Mouse (Mus musculus) embryonic facial prominence, embryonic 13.5 days (tissue): ENCODE results near the gene Nle1. TPM values are rescaled to one million over a fixed set of nuclear protein-coding genes. Genes with fewer than 3 reads are reported as not detected.
"Not testable (repeated sequence)": the region's sequence is repeated elsewhere in the genome, so short reads cannot be mapped to it uniquely, and the experiment has no call there.

Source experiments
- ATAC-seq: fragments of 200-750 bp; cut with Nextera tagmentation; 2 replicates; pipeline ENCODE4 v1.8.0; 2017; ENCODE audit warnings: low read depth; ENCODE audit not compliant: insufficient number of reproducible peaks, insufficient read depth, low FRiP score, low TSS enrichment
- H3K27ac ChIP-seq: fragments of 300-500 bp; sonication (generic); 2 replicates; pipeline ENCODE4 v1.5.1; 2015; ENCODE audit warnings: moderate library complexity, mild to moderate bottlenecking, inconsistent platforms
- H3K27me3 ChIP-seq: fragments of 300-500 bp; sonication (generic); 2 replicates; pipeline ENCODE4 v1.6.1; 2015; ENCODE audit warnings: mild to moderate bottlenecking, inconsistent platforms
- H3K36me3 ChIP-seq: fragments of 300-500 bp; sonication (generic); 2 replicates; pipeline ENCODE4 v1.6.1; 2015; ENCODE audit warnings: mild to moderate bottlenecking, inconsistent platforms
- H3K4me1 ChIP-seq: fragments of 300-500 bp; sonication (generic); 2 replicates; pipeline ENCODE4 v1.6.1; 2015; ENCODE audit warnings: inconsistent platforms
- H3K4me2 ChIP-seq: fragments of 300-500 bp; sonication (generic); 2 replicates; pipeline ENCODE4 v1.6.1; 2015; ENCODE audit warnings: moderate library complexity, mild to moderate bottlenecking, inconsistent platforms
- H3K4me3 ChIP-seq: fragments of 300-500 bp; sonication (generic); 2 replicates; pipeline ENCODE4 v1.5.1; 2015; ENCODE audit warnings: mild to moderate bottlenecking, inconsistent platforms
- H3K9ac ChIP-seq: fragments of 300-500 bp; sonication (generic); 2 replicates; pipeline ENCODE4 v1.6.1; 2015; ENCODE audit warnings: mild to moderate bottlenecking, inconsistent platforms
- H3K9me3 ChIP-seq: fragments of 300-500 bp; sonication (generic); 2 replicates; pipeline ENCODE4 v1.6.1; 2016; ENCODE audit warnings: inconsistent platforms
- WGBS: fragments of 180-500 bp; shearing (Covaris S2); methylation state at CpG from one replicate; pipeline ENCODE4 v1.1.7; 2015; ENCODE audit warnings: mixed read lengths; 5-methylcytosine and 5-hydroxymethylcytosine counted together
- polyA plus RNA-seq: library from polyadenylated mRNA; unstranded; fragments of >200 nt; fragmentation: Nextera tagmentation; extraction: Ambion mirVana; gene quantifications from 2 replicates; pipeline ENCODE4 v1.2.1, GENCODE M21; 2015

The Nle1 gene
- polyA plus RNA-seq, 1 experiment from 2014 or later, result 36.1 TPM

DNA sequence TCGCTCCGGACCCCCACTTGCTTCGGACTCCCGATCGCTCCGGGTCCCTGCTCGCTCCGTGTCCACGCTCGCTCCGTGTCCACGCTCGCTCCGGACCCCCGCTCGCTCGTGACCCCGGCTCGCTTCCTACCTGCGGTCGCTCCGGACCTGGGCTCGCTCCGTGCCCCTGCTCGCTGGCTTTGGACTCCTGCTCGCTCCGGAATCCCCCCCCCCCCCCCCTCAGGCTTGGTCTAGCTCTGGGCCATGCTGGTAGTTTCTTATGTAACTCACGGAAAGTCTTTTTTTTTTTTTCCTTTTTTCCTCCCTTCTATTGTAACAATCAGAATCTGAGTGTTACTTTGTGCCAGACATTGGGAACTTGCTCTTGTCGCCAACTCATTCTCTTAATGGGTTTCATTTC lies 25.0 kb upstream of the Nle1 start:
- Histone ChIP-seq H3K4me2 (peak overlapping the region; percentile 78), H3K9ac (peak overlapping the region; percentile 58)
- 1% methylated on average over 29 of the region's 29 CpGs for WGBS

DNA sequence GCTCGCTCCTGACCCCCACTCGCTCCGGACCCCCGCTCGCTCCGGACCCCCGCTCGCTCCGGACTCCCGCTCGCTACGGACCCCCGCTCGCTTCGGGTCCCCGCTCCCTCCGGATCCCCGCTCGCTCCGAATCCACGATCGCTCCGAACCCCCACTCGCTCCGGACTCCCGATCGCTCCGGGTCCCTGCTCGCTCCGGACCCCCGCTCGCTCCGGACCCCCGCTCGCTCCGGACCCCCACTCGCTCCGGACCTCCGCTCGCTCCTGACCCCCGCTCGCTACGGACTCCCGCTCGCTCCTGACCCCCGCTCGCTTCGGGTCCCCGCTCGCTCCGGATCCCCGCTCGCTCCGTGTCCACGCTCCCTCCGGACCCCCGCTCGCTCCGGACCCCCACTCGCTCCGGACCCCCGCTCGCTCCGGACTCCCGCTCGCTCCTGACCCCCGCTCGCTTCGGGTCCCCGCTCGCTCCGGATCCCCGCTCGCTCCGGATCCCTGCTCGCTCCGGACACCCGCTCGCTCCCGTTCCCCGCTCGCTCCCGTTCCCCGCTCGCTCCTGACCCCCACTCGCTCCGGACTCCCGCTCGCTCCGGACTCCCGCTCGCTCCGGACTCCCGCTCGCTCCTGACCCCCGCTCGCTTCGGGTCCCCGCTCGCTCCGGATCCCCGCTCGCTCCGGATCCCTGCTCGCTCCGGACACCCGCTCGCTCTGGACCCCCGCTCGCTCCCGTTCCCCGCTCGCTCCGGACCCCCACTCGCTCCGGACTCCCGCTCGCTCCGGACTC lies 23.6 kb upstream of the Nle1 start:
- Histone ChIP-seq H3K4me2 (peak overlapping the region; percentile 78), H3K27me3 (peaks cover 89% of the 10 kb centered on the region), H3K4me3 (peak overlapping the region; percentile 46), H3K9ac (peak overlapping the region; percentile 60)
- not testable (repeated sequence) for H3K27ac ChIP-seq, ATAC-seq, H3K9me3 ChIP-seq, H3K36me3 ChIP-seq, H3K4me1 ChIP-seq
- WGBS, result under 1% methylated on average over 119 of the region's 119 CpGs

More for the DNA sequence above, 25.0 kb upstream of the Nle1 start:
- Histone ChIP-seq H3K4me3 (peak overlapping the region; percentile 46), H3K27ac (no peak overlapping the region), H3K36me3 (no peaks in the 10 kb centered on the region), H3K27me3 (peaks cover 92% of the 10 kb centered on the region), H3K9me3 (no peaks in the 10 kb centered on the region), H3K4me1 (peaks cover 9% of the 10 kb centered on the region)
- ATAC-seq, result no peak

DNA sequence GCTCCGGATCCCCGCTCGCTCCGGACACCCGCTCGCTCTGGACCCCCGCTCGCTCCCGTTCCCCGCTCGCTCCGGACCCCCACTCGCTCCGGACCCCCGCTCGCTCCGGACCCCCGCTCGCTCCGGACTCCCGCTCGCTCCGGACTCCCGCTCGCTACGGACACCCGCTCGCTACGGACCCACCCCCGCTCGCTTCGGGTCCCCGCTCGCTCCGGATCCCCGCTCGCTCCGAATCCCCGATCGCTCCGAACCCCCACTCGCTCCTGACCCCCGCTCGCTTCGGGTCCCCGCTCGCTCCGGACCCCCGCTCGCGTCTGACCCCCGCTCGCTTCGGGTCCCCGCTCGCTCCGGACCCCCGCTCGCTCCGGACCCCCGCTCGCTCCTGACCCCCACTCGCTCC lies 22.9 kb upstream of the Nle1 start:
- H3K9me3 ChIP-seq, H3K36me3 ChIP-seq, H3K27ac ChIP-seq, H3K4me1 ChIP-seq, ATAC-seq: not testable (repeated sequence)
- Histone ChIP-seq H3K9ac (peak overlapping the region; percentile 60), H3K4me2 (peak overlapping the region; percentile 78), H3K4me3 (peak overlapping the region; percentile 46), H3K27me3 (peaks cover 89% of the 10 kb centered on the region)
- WGBS, result 2% methylated on average over 55 of the region's 63 CpGs

DNA sequence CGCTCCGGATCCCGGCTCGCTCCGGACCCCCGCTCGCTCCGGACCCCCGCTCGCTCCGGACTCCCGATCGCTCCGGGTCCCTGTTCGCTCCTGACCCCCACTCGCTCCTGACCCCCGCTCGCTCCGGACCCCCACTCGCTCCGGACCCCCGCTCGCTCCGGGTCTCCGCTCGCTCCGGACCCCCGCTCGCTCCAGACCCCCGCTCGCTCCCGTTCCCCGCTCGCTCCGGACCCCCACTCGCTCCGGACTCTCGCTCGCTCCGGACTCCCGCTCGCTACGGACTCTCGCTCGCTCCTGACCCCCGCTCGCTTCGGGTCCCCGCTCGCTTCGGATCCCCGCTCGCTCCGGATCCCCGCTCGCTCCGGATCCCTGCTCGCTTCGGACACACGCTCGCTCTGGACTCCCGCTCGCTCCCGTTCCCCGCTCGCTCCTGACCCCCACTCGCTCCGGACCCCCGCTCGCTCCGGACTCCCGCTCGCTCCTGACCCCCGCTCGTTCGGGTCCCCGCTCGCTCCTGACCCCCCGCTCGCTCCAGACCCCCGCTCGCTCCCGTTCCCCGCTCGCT lies 22.3 kb upstream of the Nle1 start:
- Histone ChIP-seq H3K27me3 (peaks cover 89% of the 10 kb centered on the region), H3K9ac (0 out of 2 replicates have a peak overlapping the region, but pooled peaks have one; percentile 32), H3K4me2 (peak overlapping the region; percentile 78), H3K4me3 (peak overlapping the region; percentile 46)
- WGBS, result 2% methylated on average over 80 of the region's 85 CpGs
- not testable (repeated sequence) for H3K4me1 ChIP-seq, H3K36me3 ChIP-seq, ATAC-seq, H3K9me3 ChIP-seq, H3K27ac ChIP-seq

DNA sequence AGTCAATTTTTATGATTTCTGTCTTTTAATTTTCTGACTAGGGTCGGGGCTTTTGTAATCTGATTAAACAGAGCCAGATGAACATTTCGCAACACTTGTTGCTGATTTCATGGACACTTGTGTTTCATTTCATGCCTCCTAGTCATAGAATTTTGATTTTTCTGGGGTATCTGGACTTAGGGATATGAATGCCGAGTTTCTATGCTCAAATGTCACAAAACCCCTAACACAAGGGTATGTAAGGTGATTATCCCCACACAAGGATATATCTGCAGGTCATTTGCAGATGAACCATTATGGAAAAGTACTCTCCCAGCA lies 21.4 kb upstream of the Nle1 start:
- no peaks in the 10 kb centered on the region for H3K9me3 ChIP-seq
- no peak for ATAC-seq
- H3K27ac ChIP-seq, result no peak overlapping the region
- no peak overlapping the region for H3K9ac ChIP-seq
- no peaks in the 10 kb centered on the region for H3K36me3 ChIP-seq
- 26% methylated on average over 3 of the region's 3 CpGs for WGBS
- H3K4me1 ChIP-seq, result peaks cover 9% of the 10 kb centered on the region
- H3K27me3 ChIP-seq, result peaks cover 87% of the 10 kb centered on the region
- no peak overlapping the region for H3K4me3 ChIP-seq
- H3K4me2 ChIP-seq, result no peak overlapping the region

DNA sequence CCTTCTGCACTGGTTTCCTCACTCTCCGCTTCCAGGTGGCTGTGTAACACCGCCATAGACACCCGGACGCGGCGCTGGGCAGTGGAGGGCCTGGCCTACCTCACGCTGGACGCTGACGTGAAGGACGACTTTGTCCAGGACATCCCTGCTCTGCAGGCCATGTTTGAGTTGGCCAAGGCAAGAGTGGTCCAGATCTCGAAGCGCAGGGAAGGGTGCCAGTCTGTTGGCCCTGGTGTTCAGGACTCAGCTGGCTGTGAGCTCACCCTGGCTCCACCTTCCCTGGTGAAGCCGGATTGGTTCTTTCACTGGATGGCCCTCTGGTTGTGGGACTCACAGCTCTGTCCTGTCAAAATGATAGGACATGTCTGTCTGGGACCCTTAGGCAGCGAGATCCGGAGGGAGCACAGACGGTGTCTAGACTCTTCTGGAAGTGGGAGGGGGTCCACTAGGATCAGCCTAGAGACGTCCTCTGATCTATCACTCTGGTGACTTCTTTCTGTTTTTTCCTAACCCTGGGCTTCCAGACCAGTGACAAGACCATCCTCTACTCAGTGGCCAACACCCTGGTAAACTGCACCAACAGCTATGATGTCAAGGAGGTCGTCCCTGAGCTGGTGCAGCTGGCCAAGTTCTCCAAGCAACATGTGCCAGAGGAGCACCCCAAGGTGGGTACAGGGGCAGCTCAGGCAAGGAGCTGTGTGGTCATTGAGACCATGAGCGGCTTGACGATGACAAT lies 20.9 kb upstream of the Nle1 start:
- Histone ChIP-seq H3K27ac (no peak overlapping the region), H3K4me1 (peaks cover 9% of the 10 kb centered on the region), H3K36me3 (no peaks in the 10 kb centered on the region), H3K4me3 (no peak overlapping the region), H3K9me3 (no peaks in the 10 kb centered on the region), H3K27me3 (peaks cover 82% of the 10 kb centered on the region), H3K4me2 (no peak overlapping the region), H3K9ac (no peak overlapping the region)
- 29% methylated on average over 20 of the region's 20 CpGs for WGBS
- ATAC-seq, result no peak

DNA sequence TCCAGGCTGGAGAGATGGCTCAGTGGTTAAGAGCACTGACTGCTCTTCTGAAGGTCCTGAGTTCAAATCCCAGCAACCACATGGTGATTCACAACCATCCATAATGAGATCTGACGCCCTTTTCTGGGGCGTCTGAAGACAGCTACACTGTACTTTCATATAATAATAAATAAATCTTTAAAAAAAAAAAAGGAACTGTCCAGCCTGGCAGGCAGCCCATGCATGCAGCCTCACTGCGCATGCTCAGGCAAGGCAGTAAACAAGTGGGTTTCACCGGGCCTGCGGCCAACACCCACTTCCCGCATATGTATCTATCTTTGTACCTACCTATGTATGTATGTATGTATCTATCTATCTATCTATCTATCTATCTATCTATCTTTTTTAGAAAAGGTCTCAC lies 15.7 kb upstream of the Nle1 start:
- peaks cover 75% of the 10 kb centered on the region for H3K27me3 ChIP-seq
- not testable (repeated sequence) for H3K9me3 ChIP-seq, H3K36me3 ChIP-seq, H3K4me1 ChIP-seq, H3K4me3 ChIP-seq, H3K4me2 ChIP-seq, H3K27ac ChIP-seq, ATAC-seq, H3K9ac ChIP-seq
- 91% methylated on average over 6 of the region's 6 CpGs for WGBS

DNA sequence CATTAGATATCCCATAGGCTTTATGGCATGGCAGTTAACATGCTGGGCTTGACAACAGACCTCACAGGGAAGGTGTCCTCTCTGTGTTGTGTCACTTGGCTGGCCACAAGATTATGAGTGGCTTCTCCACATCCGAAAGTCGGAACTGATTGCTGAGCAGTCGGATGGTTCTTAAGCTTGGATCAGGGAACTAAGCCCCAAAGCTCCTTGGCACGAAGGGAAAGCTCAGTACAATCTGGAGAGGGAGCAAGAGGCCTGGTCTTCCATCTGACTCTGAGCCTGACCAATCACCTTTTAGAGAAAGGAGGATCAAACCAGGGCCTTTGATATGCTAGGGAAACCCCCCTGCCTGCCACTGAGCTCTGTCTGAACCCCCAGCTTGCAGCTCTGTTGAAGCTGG lies 13.5 kb upstream of the Nle1 start:
- no peak for ATAC-seq
- Histone ChIP-seq H3K4me3 (no peak overlapping the region), H3K36me3 (no peaks in the 10 kb centered on the region), H3K9me3 (no peaks in the 10 kb centered on the region), H3K4me1 (no peaks in the 10 kb centered on the region), H3K27ac (no peak overlapping the region), H3K4me2 (no peak overlapping the region), H3K9ac (no peak overlapping the region), H3K27me3 (peaks cover 60% of the 10 kb centered on the region)
- 76% methylated on average over 4 of the region's 4 CpGs for WGBS

DNA sequence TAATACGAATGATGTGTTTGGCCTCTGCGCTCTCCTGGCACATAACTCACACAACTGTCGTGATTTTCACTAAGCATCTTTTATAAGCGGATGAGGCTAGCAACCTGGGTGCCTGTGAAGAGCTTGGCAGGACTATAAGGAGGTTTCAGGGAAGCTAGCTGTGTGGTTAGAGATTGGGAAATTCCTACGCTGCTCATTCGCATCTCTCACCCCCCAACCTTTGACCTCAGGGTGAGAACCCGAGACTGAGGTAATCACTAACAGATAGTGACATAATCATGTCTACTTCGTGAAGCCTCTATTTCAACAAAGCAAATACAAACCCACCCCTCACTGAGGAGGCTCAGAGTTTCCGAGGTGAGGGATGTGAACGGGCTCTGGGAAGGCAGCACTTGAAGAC lies 12.6 kb upstream of the Nle1 start:
- no peaks in the 10 kb centered on the region for H3K9me3 ChIP-seq
- H3K27ac ChIP-seq, result no peak overlapping the region
- 44% methylated on average over 10 of the region's 10 CpGs for WGBS
- peaks cover 53% of the 10 kb centered on the region for H3K27me3 ChIP-seq
- H3K4me3 ChIP-seq, result no peak overlapping the region
- no peak overlapping the region for H3K9ac ChIP-seq
- no peaks in the 10 kb centered on the region for H3K36me3 ChIP-seq
- H3K4me1 ChIP-seq, result no peaks in the 10 kb centered on the region
- H3K4me2 ChIP-seq, result no peak overlapping the region
- ATAC-seq, result no peak

DNA sequence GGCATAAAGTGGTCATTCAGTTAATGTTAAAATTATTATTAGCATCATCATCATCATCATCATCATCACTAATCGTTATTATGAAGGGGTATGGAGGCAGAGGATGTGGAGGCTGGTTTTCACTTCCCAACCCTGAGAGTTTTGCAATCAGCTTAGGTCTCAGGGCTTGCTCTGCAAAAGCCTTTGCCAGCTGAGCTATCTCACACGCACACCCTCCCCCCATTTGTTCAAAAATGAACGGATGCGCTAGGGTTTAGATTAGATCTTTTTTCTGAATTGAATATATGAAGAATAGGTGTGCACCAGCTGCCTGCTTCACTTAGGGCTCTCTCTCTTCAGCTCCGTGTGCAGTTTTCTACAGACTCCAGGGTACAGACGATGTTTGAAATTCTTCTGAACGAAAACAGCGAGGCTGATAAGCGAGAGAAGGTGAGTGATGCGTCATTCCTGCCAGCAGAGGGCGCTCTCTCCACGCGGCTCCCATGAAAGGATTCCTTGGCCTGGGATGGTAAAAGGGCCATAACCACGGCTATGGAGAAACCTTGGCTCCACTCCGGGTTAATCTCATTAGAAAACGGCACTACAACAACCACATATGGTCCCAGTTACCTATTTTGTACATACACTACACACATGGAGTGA lies 6.6 kb upstream of the Nle1 start:
- peaks cover 22% of the 10 kb centered on the region for H3K27me3 ChIP-seq
- peak overlapping the region; percentile 12; the same call in 1 of the 2 replicates for H3K4me3 ChIP-seq
- H3K9me3 ChIP-seq, result no peaks in the 10 kb centered on the region
- peak overlapping the region; percentile 47 for H3K4me2 ChIP-seq
- H3K9ac ChIP-seq, result no peak overlapping the region
- peaks cover 6% of the 10 kb centered on the region; the same call in 1 of the 2 replicates for H3K4me1 ChIP-seq
- no peaks in the 10 kb centered on the region for H3K36me3 ChIP-seq
- 8% methylated on average over 16 of the region's 16 CpGs for WGBS
- no peak for ATAC-seq
- no peak overlapping the region for H3K27ac ChIP-seq

DNA sequence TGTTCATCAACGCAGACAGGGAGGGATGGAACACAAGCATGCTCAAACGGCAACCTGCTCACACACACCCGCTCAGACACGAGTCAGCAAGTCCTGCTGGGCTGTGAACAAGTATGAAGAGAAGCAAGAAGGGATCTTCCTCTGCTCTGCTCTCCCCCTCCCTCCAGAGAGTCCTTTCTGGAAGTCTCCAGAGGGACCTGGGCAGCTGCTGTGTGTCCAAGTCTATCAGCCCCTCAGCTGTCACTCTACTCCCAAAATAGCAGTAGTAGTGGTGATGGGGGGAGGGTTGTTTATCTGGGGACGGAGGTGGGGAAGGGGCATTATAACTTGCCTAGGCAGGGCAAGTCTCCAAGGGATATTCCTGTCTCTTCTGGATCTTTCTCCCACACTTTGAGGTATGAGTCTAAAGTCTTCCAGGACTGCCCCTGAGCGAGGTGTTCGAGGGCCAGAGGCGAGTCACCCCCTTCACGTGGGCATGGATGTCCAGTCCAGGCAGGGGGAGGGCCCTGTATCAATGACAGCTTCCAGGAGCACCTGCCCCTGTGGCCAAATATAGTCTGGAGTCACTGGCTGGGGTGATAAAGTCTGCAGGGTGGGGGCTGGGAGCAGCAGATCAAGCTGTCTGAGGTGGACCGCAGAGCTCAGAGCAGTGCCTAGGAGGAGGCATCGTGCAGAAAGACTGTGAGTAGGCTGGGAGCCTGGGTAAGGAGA lies 2.6 kb upstream of the Nle1 start:
- no peak overlapping the region for H3K27ac ChIP-seq
- peaks cover 7% of the 10 kb centered on the region for H3K36me3 ChIP-seq
- H3K9ac ChIP-seq, result no peak overlapping the region
- ATAC-seq, result no peak
- H3K4me3 ChIP-seq, result no peak overlapping the region
- H3K4me1 ChIP-seq, result peaks cover 14% of the 10 kb centered on the region
- peaks cover 11% of the 10 kb centered on the region for H3K27me3 ChIP-seq
- no peaks in the 10 kb centered on the region for H3K9me3 ChIP-seq
- H3K4me2 ChIP-seq, result no peak overlapping the region
- WGBS, result 78% methylated on average over 11 of the region's 11 CpGs
